Mouse (Mus musculus) limb, embryonic 11.5 days (tissue): ENCODE results near the gene Tnrc18. TPM values are rescaled to one million over a fixed set of nuclear protein-coding genes. Genes with fewer than 3 reads are reported as not detected.

Experiments used
- ATAC-seq: fragments of 200-750 bp; cut with Nextera tagmentation; 2 replicates; pipeline ENCODE4 v1.8.0; 2017; ENCODE audit warnings: low read depth; ENCODE audit not compliant: insufficient number of reproducible peaks, low FRiP score, low TSS enrichment
- DNase-seq: peaks from one replicate; pipeline ENCODE4 v3.0.0-alpha.2; 2015; ENCODE audit warnings: low spot score
- H3K27ac ChIP-seq: fragments of 300-500 bp; sonication (generic); replicated peaks from 2 replicates; pipeline ENCODE4 v1.5.1; 2014; ENCODE audit warnings: low read depth, mild to moderate bottlenecking, low read length
- H3K27me3 ChIP-seq: fragments of 300-500 bp; sonication (generic); 2 replicates; pipeline ENCODE4 v1.6.1; 2014; ENCODE audit warnings: mild to moderate bottlenecking, low read length, mixed read lengths; ENCODE audit not compliant: control insufficient read depth, insufficient read depth
- H3K36me3 ChIP-seq: fragments of 300-500 bp; sonication (generic); 2 replicates; pipeline ENCODE4 v1.6.1; 2014; ENCODE audit warnings: mild to moderate bottlenecking, low read length, moderate library complexity, mixed read lengths; ENCODE audit not compliant: control insufficient read depth, insufficient read depth
- H3K4me1 ChIP-seq: fragments of 300-500 bp; sonication (generic); 2 replicates; pipeline ENCODE4 v1.6.1; 2014; ENCODE audit warnings: low read length, mixed read lengths; ENCODE audit not compliant: control insufficient read depth, insufficient read depth
- H3K4me2 ChIP-seq: fragments of 300-500 bp; sonication (generic); 2 replicates; pipeline ENCODE4 v1.6.1; 2014; ENCODE audit warnings: low read depth, mild to moderate bottlenecking, moderate library complexity; ENCODE audit not compliant: severe bottlenecking
- H3K4me3 ChIP-seq: fragments of 300-500 bp; sonication (generic); 2 replicates; pipeline ENCODE4 v1.5.1; 2014; ENCODE audit warnings: low read depth, low read length
- H3K9ac ChIP-seq: fragments of 300-500 bp; sonication (generic); 2 replicates; pipeline ENCODE4 v1.6.1; 2014; ENCODE audit warnings: mild to moderate bottlenecking, low read length
- H3K9me3 ChIP-seq: fragments of 300-500 bp; sonication (generic); 2 replicates; pipeline ENCODE4 v1.6.1; 2016; ENCODE audit warnings: low read length; ENCODE audit not compliant: control insufficient read depth
- WGBS: fragments of 180-500 bp; shearing (Covaris S2); extraction: QIAGEN DNeasy Blood & Tissue Kit; methylation state at CpG from one replicate; pipeline ENCODE4 v1.1.7; 2014; 5-methylcytosine and 5-hydroxymethylcytosine counted together
- polyA plus RNA-seq: library from polyadenylated mRNA; unstranded; fragments of >200 nt; fragmentation: Nextera tagmentation; extraction: Ambion mirVana; gene quantifications from 2 replicates; pipeline ENCODE4 v1.2.1, GENCODE M21; 2014

Gene Tnrc18
- polyA plus RNA-seq, 1 experiment from 2014 or later, result 42.2 TPM

GRCm38 (mm10) chr5:142820276-142821265 is 3.1 kb upstream of the Tnrc18 start:
- Histone ChIP-seq H3K4me3 (peak overlapping the region; percentile 93), H3K36me3 (no peaks in the 10 kb centered on the region), H3K27me3 (no peaks in the 10 kb centered on the region), H3K4me1 (peaks cover 17% of the 10 kb centered on the region), H3K4me2 (peak overlapping the region; percentile 71), H3K27ac (peak overlapping the region; percentile 100), H3K9me3 (no peaks in the 10 kb centered on the region), H3K9ac (peak overlapping the region; percentile 99)
- peak; percentile 86 for DNase-seq
- ATAC-seq, result no peak
- WGBS, result under 1% methylated on average over 53 of the region's 53 CpGs

DNA sequence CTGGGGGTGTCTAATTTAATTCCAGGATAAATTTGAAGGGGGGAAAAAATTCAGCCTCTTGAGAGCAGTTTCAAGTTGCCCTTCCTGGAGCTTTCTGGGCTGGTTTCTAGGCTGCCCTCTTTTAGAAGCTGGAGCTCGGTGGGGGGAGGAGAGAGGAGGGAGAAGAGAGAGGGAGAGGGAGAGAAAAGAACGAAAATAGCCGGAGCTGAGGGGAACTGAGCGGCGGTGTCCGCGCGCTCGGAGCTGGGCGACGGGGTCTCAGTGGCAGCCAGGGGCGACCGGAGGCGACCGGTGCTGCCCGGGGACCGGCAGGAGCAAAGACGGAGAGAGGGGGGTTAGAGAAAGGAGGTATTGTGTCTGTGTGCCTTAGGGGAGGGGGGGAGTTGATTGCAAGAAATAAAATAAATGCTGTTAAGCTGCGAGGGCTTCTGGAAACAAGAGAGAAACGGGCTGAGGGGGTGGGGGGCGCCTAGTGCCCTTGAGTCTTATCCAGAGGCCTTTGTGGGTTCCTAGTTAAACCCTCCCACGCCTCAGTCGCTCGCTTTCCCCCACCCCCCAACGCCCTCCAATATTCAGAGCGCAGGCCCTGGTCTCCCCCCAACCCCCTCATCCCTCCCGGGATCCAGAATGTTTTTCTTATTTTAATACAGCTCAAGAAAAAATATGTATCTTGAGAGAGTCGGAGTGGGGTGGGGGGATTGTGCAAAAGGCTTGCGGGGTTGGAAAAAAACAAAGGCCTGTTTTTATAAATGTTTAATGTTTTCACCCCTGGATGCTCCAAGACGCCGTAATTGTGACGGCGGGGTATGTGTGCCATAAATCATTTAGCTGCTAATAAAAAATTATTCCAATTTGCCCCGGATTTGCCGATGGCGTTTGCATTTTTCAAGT is 2.2 kb upstream of the Tnrc18 start:
- ATAC-seq, result 0 out of 2 replicates have a peak, but pooled peaks have one; percentile 17
- peak; percentile 83 for DNase-seq
- peak overlapping the region; percentile 71 for H3K4me2 ChIP-seq
- no peaks in the 10 kb centered on the region for H3K27me3 ChIP-seq
- H3K36me3 ChIP-seq, result no peaks in the 10 kb centered on the region
- no peaks in the 10 kb centered on the region for H3K9me3 ChIP-seq
- H3K27ac ChIP-seq, result peak overlapping the region; percentile 100
- peak overlapping the region; percentile 99 for H3K9ac ChIP-seq
- under 1% methylated on average over 36 of the region's 36 CpGs for WGBS
- H3K4me3 ChIP-seq, result peak overlapping the region; percentile 93
- H3K4me1 ChIP-seq, result peaks cover 8% of the 10 kb centered on the region

DNA sequence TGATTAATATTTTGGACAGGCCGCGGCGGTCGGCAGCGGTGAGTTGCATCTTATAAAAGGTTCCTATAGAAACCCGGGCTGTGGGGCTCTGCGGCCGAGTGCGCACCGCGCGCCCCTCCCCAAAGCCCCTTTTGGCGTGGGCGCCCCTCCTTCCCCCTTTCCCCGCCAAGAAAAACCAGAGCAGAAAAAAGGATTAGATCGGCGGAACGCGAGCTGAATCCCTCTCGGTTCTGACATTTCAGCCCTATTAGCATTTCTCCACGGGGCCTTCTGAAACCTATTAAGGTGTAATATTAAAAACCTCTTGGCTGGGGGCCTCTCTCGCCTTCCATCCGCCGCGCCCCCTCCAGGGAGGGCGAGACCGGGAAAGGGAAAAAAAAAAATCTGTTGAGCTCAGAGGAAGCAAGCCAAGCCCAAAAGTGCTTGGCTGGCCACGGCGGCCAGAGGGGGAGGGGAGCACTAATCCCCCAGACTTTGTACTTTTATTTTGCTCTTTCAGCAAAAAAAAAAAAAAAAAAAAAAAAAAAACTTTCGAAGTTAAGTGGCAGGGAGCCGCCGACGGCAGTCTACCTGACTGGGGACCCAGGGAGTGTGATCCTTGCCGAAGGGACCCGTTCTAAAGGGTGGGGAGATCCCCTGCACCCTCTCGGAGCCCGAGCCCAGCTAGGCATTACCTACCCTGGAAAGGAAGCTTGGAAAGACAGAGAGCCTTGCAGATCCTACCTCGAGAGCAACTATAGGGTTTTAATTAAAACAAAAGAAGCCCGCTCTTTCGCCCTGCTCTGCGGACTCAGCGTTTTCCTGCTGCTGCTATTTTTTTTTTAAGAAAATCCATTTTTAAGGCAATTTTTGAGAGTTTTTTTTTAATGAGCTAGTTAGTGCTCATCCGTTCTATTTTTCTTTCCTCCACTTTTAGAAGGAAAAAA is 1.2 kb upstream of the Tnrc18 start:
- Histone ChIP-seq H3K9ac (peak overlapping the region; percentile 99), H3K4me2 (peak overlapping the region; percentile 71), H3K27ac (peak overlapping the region; percentile 100), H3K27me3 (no peaks in the 10 kb centered on the region), H3K9me3 (no peaks in the 10 kb centered on the region), H3K4me1 (peaks cover under 1% of the 10 kb centered on the region; the same call in 1 of the 2 replicates), H3K36me3 (no peaks in the 10 kb centered on the region), H3K4me3 (peak overlapping the region; percentile 93)
- DNase-seq (peak; percentile 88), ATAC-seq (no peak)
- WGBS, result under 1% methylated on average over 43 of the region's 43 CpGs

GRCm38 (mm10) chr5:142816811-142817523 is 495 bp downstream of the Tnrc18 start:
- H3K27ac ChIP-seq, result peak overlapping the region; percentile 100
- peak overlapping the region; percentile 100 for H3K9ac ChIP-seq
- H3K4me1 ChIP-seq, result peaks cover 15% of the 10 kb centered on the region
- peak overlapping the region; percentile 97 for H3K4me2 ChIP-seq
- ATAC-seq, result no peak
- H3K36me3 ChIP-seq, result no peaks in the 10 kb centered on the region
- peak overlapping the region; percentile 93 for H3K4me3 ChIP-seq
- WGBS, result under 1% methylated on average over 67 of the region's 71 CpGs
- no peaks in the 10 kb centered on the region for H3K9me3 ChIP-seq
- H3K27me3 ChIP-seq, result no peaks in the 10 kb centered on the region
- peak; percentile 82 for DNase-seq

GRCm38 (mm10) chr5:142816031-142816810 is 1.2 kb downstream of the Tnrc18 start:
- Histone ChIP-seq H3K36me3 (no peaks in the 10 kb centered on the region), H3K9ac (peak overlapping the region; percentile 100), H3K9me3 (no peaks in the 10 kb centered on the region), H3K4me3 (peak overlapping the region; percentile 93), H3K27me3 (no peaks in the 10 kb centered on the region), H3K4me1 (peaks cover 22% of the 10 kb centered on the region), H3K27ac (peak overlapping the region; percentile 100), H3K4me2 (peak overlapping the region; percentile 97)
- WGBS, result under 1% methylated on average over 39 of the region's 39 CpGs
- peak; percentile 73 for DNase-seq
- ATAC-seq, result no peak

GRCm38 (mm10) chr5:142815421-142816001 is 2.0 kb downstream of the Tnrc18 start:
- DNase-seq, result no peak
- H3K4me2 ChIP-seq, result peak overlapping the region; percentile 97
- H3K4me3 ChIP-seq, result peak overlapping the region; percentile 93
- peak overlapping the region; percentile 100 for H3K9ac ChIP-seq
- no peaks in the 10 kb centered on the region for H3K36me3 ChIP-seq
- H3K4me1 ChIP-seq, result peaks cover 30% of the 10 kb centered on the region
- WGBS, result under 1% methylated on average over 30 of the region's 30 CpGs
- no peaks in the 10 kb centered on the region for H3K27me3 ChIP-seq
- H3K9me3 ChIP-seq, result no peaks in the 10 kb centered on the region
- peak overlapping the region; percentile 100 for H3K27ac ChIP-seq
- ATAC-seq, result no peak
